Mouse (Mus musculus) brain, adult 2 months (tissue): ENCODE results near the gene Gng8.

Experiments used
- DNase-seq: peaks from one replicate; pipeline ENCODE4 v3.0.0; 2011; ENCODE audit warnings: low read depth, low spot score

Gene Gng8

DNA sequence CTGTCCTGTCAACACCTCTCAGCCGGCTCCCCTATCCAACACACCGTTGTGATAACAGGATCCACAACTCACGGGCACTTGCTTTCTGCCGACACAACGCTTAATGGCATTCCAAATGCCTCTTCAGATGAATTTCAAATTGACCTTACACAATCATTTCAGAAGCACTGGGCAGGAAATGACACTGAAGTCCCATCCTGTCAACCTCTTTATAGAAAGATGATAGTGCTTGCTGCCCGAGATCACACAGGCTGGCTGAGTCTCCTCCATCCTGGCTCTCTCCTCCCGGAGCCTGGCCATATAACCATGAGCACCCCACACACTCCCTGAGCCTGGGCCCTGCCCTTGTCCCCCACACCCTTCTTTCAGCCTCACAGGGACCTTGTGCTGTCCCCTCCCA, 16.3 kb downstream of the Gng8 start:
- no peak for DNase-seq

DNA sequence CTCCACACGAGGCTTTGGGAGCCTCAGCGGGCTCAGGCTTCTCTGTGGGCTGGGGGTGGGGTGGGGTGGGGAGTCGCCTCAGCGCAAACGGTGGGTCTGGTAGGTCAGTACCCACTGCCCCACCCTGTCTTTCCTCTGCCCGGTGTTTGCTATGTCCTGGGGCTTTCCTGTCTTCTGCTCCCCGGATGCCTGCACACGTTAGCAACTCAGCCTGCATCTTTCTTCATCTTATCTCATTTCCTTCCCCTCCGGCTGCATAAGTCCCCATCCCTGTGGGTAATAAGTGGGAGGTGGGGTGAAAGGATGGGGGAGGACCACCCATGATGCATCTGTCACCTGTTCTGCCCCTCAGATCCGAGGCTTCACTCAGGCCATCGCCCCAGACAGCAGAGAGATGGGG, 16.8 kb downstream of the Gng8 start:
- no peak for DNase-seq

DNA sequence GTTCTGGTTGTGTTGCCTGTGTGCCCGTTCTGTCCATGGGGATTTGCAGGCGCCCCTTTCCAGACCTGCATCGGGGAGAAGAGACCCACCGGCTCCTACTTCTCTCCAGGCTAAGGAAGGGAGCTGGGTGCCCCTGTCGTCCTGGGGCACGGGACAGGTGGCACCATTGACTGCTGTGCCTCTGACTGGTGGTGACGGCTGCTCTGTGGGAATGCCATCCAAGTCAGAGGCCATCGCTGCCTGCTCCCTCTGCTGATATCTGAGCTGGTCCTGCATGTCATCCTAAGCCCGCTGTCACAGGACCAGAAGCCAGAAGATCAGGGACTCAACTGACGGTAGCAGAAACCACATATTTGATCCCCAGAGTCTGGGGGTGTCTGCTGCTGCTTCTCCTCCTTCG, 17.3 kb downstream of the Gng8 start:
- no peak for DNase-seq

DNA sequence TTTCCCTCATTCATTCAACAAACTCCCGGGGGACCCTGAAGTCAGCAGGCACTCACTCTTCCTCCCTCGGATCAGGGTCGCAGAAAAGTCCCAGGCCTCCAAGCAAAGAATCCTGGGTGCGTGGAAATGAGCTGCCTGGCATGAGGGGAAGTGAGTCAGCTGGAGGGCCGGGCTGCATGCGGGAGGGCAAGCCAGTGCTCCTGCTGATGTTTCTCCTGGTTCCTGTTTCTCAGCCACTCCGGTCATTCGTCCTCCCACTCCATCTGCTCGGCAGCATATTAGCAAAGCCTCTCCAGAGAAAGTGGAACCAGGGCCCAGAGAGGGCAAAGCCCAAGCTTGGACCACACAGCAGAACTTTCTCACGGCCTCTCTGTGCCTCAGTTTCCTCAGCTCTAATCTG, 18.3 kb downstream of the Gng8 start:
- no peak for DNase-seq

DNA sequence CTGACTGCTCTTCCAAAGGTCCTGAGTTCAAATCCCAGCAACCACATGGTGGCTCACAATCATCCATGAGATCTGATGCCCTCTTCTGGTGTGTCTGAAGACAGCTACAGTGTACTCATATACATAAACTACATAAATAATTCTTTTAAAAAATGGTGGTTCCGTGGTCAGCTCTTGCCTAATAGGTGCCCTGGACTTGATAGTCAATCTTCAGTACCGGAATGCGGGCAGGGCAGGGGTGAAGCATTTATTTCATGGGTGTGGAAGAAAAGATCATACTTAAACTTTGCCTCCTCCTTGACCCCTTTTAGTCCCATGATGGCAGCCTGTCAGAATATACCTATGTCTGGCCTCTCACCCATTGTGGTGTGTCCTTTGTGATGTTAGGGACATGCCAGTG, 20.3 kb downstream of the Gng8 start:
- DNase-seq, result no peak

DNA sequence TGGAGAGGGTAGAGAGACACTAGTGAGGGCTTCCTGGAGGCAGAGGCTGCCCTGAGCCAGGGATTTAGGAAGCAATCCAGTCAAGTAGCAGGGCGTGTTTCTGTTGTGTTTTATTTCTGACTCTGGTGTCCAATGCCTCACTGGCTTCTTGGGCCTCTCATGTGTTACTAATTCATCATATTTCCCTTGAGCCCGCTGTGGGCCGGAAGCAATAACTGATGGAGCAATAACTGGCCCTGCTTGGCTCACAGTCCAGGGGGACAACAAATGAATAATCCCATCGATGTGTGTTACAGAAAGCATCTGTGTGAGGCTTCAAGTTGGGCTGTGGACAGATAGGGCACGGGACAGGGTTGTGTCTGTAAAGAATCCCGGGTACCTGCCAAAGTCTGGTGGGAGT, 20.8 kb downstream of the Gng8 start:
- DNase-seq, result no peak

DNA sequence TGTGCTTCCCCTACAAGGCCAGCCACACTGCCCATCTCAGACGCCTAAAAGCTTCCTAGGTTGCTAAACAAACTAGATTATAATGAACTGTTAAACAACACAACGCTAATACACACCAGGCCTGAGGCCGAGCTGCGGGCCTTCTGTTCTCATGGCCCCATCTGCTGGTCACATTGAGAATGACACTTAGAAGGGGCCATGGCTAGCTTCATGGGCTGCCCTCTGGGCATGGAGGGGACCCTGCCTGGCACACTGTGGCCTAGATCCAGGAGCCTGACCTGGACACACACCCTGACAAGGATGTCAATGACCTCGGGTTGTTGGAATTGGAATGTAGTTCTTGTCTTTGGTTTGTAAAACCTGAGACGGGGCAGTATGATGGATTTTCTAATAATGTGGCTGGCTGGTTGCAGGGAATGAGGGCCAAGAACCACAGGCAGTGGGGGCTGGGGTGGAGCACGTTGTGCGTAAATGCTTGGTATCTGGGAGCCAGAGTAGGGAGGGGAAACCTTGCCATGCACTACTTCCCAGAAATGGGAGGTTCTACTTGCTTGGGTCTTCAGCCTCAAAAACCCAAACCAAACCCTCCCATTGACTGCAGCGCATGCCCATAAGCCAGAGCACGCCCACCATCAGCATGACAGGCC, 22.3 kb downstream of the Gng8 start:
- peak; percentile 85 for DNase-seq

DNA sequence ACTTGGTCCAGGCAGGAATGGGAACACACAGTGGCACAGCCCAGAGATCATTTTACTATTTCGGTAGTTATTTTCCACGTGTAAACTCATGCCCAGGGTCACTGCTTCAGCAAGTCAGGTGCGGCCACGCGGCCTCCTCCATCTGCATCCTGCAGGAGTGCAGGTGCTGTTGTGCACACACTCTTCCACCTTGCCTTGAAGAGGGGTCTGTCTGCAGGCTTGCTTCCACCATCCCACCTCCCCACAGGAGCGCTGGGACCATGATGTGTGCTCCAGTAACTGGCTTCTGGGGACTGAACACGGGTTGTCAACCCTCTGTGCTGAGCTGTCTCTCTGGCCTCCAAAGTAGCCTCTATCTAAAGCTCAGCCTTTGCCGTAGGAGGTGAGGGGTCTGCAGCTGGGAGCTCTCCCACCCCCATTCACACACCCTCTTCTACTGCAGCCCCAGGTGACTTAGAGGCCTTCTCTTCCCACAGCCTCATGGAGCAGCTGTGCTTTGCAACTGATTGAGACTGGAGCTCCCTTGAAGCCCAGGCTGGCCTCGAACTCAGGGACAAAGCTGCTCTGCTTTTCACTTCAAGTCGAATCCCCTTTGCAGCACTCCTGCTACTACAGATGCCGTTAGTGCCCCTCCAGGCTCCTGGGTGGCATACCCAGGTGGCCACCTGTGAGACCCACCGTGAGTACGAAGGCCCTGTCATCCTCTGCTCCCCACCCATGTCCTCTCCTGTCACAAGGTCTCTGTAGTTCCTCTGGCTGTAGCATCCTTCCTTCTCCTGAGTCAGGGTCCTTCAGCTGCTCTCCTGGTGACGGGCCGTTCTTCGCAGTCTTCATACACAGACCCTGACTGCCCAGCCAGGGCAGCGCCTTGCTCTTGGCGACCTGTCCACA, 23.1 kb downstream of the Gng8 start:
- DNase-seq, result peak; percentile 16

DNA sequence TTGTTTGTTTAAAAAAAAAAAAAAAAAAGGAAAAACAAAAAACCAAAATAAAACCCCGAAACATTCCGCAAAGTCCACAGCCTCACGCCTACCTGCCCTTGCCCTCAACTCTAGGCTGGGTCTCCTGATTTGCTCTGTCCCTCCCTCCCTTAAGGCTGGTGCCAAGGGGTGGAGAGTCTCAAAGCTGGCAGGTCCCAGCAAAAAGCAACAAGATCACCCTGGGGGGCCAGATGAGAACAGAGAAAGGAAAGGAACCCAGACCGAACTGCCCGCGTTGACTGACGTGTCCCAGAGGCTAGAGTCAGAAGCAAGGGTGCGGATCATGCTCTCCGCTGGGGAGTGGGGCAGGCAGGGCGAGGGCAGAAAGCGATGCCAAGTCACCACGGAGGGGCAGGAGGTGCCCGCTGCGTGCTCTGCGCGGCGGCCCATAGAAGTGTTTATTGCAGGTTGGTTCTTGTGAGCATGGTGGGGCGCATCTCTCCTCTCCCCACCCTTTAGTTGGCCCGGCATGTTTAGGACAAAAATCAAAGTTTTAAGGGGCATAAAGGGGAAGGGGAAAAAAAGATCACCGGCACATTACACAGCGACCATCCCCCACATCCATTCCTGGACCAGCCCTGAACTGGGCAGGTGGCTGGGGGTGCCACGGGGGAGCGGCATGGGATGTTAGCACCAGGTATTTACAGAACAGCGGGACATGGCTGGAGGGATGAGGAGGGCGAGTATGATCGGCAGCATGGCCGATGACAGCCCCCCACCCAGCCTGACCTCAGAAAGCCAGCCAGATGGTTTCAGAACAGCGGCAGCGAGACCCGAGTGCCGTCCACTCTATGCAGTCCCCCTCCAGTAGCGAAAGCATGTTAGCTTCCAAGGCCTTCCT, 24.1 kb downstream of the Gng8 start:
- peak; percentile 14 for DNase-seq

DNA sequence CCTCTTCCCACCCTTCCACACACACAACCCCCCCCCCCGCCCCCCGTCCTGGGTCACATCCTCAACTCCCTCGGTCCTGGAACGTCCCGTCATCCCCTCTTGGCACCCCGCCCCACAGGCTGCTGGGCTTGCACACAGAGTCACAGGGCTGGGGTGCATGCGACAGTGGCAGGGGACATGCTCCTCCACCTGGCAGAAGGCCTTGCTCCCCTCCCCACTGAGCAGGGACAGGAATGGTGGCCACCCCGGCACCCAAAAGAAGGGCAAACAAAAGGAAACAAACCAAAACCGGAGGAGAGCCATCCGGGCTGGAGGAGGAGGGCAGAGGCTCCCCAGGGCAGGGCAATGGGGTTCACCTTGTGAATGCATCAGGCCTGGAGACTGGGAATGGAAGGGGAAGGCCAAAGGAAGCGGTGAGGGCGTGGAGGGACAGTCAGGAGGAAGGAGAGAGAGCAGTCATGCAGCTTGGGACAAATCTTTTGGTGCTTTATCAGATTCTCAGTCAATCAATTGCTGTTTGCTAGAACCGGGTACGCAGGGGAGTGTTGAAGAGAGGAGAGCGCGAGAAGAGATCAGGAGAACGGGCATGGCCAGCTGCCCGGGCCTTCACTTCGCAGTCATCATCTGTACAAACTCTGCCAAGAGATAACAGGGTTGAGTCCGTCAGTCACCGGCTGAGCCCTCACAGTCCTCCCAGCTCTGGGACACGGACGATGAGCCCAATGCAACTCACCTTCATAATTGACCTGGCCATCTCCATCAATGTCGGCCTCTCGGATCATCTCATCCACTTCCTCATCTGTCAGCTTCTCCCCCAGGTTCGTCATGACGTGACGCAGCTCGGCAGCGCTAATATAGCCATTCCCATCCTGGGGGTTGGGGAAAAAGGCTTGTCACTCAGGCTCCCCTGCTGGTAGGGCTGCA, 25.0 kb downstream of the Gng8 start:
- no peak for DNase-seq

DNA sequence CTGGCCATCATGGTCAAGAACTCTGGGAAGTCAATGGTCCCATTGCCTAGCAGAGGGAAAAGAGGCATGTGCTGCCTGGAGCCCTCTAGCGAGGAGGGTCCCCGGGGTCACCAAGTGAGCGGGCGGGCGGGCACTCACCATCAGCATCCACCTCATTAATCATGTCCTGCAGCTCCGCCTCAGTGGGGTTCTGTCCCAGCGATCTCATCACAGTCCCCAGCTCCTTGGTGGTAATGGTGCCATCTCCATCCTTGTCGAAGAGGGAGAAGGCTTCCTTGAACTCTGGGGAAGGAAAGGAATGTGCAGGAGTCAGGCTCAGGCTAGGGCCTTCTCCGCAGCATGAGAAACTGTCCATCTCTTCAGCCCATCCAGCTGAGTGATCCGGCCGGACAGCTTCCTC, 25.9 kb downstream of the Gng8 start:
- no peak for DNase-seq

DNA sequence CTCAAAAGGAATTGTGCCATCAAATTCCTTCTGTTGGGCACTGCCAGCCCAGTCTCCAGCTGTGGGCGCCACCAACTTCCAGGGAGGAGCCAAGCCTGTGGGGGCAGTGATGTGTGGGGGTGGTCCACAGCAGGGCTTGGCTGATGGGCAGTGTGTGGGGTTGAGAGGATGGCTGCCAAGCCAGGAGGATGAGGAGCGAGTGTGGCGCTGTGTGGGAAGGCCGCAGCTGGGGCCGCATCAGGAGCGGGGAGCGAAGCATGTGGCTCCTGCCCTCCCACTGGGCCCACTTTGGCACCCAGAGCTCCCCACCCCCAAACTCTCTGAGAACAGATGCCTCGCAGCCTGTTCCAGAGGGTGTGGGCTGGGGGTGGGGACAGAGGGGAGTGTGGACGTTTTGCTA, 26.4 kb downstream of the Gng8 start:
- DNase-seq, result peak; percentile 83

DNA sequence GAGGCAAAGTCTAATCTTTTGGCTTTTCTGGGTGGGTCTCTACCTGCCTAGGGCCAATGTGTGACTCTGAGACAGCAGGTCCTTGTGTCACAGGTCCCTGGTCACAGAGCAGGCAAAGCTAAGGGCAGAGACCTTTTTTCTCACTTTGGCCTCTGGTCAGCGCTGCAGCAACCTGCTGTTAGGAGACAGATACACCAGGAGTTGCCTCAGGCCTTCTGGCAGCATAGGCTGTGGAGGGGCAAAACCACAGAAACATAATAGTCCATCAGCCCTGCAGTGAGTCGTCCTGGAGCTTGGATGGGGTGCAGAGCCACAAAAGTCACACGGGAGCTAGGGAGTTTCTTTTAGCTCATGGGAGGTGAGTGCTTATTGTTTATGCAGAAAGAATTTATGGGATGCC, 27.1 kb downstream of the Gng8 start:
- peak; percentile 20 for DNase-seq

DNA sequence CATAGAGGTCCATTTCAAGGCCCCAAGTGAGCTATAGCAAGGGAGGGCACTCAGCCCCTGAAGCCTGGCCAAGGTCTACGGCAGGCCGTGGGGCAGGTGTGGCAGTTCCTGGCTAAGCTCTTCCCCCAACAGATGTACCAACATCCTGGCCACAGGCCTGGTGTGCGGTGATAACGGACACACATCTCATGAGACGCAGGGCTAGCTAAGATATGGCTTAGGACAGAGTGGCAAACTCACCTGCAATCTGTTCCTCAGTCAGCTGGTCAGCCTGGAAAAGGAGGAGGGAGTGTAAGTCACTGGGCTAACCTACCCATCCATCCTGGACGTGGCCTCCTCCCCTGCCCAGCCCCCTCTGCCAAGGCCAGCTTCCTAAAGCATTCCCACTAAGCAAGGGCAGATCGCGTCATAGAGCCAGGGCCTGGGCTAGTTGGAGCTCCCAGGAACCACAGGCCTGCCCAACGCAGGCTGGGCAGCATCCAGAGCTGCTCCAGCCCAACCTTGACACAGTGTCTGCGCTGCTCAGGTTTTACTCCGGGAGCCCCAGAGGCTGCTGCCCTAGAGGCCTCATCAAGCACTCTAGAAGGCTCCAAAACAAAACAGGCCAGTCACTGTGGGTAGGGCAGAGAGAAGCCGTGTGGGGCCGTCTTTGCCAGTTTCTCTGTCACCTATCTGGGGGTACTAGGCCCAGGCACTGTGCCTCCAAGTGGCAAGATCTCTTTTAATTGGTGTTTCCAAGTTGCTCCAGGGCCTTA, 28.0 kb downstream of the Gng8 start:
- DNase-seq, result no peak

DNA sequence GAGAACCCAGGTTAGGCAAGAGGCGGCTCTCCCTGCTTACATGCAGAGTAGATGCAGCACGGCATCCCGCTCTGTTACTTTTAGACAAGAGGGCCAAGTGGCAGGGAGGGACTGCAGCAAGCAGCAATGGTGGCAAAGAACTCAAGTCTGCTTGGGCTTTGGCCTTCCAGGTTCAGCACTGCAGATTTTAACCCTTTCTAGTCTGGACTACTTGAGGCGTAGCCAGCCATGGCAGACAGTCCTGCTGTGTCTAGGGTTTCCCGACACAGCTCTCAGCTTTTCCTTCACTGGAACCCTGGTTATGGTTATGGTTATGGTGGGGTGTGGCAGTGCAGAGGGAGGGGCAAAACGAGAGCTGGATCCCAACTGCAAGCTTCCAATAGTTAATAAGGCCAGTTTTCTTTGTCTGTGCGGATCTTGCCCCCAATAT, 28.6 kb downstream of the Gng8 start:
- peak; percentile 62 for DNase-seq

DNA sequence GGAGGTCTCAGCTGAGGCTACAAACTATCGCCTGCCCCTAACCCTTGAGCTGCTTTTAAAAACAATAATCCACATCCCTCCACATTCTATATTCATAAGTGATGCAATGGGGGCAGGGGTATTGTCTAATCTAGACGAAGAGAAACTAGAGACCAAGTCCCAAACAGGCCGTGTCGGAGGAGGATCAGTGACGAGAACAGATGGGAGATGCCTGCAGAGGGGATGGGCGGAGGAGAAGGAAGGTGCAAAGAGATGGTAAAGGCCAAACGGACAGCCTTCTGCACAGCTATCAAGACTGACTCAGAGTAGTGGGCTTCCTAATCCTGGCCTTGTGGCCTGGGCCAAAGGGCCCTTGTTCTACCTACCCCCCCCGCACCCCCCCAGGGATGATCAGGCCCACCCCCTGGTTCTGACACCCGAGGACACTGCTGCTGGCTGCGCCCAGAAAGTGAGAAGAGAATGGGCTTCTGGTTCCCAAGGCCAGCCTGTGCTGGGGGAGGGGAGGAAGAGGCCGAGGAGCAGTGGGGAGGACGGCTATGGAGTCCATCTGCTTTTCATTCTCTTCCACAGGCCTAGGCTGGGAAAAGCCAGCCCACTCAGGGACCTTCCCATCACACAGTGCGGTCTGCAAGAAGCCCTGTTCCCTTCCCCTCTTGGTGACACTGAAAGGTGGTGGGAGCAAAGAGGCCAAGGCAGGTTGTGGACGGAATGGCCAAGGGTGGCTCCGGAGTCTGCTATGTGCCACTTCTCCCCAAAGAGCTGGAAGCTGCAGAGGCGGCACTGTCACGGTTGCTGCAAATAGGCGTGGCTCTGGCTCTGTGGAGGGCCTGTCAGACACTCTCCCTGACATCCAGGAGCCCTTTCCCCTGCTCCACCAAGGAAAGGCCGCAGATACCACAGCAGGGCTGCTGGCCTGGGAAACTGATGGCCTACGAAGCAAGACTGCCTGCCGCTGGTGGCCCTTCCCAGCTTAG, 29.5 kb downstream of the Gng8 start:
- peak; percentile 79 for DNase-seq

DNA sequence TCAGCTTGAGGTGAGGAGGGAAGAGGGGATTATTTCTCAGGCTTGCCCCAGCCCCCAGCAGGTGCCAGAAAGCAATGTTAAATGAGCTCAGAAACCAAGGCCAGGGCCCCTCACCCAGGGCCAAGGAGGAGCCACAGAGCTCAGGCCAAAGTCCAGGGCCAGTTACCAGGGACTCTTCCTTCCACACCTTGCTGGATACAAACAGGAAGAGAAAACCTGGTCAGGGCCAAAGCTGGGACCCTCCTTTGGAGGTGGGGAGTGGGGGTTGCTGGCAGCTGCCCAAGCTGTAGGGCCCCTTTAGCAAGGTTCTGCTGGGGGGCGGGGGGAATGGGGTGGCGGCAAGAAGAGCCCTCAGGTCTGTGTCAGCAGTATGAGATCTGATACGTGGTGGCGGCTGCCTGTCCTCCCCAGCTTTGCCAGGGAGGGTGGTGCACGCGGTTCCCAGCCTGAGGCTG, 30.3 kb downstream of the Gng8 start:
- DNase-seq, result peak; percentile 47

DNA sequence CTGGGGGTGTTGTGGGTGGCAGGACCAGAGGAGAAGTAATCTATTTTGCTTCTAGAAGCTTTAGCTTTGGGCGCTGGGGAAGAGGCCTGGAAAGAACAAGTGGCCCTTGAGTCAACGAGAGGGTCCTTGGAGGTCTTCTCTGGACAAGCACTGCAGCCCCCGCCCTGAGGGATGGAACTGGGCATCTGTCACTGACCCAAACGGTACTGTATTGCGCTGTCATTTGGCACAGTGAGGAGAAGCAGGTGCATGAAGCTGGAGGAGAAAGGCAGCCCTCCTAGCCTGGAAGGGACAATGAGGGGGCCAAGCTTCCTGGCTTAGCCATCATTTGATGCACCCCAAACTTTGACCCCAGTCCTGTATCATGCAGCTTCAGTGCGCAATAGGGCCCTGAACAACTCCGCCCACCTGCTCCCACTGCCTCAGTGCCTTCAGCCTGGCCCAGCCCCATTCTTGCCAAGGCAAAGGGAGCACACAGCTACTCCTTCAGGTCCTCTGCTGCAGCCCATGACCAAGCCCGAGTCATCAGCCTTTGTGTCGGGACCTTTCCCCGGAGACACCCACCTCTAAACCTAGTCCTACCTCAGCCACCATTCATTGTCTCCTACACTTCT, 30.9 kb downstream of the Gng8 start:
- peak; percentile 82 for DNase-seq
